Mouse (Mus musculus) adrenal gland, adult 2 months (tissue): ENCODE measurements around the gene Hist1h2af. TPM values are rescaled to one million over a fixed set of nuclear protein-coding genes. Genes with fewer than 3 reads are reported as not detected.
"Not testable (repeated sequence)": the region's sequence is repeated elsewhere in the genome, so short reads cannot be mapped to it uniquely, and the experiment has no call there.

Experiments
- DNase-seq: peaks from one replicate; pipeline ENCODE4 v3.0.0; 2021
- polyA plus RNA-seq: library from polyadenylated mRNA; depleted of rRNA; stranded (reverse); fragments of >200 nt; gene quantifications from 2 replicates; pipeline ENCODE4 v1.2.3, GENCODE M21; 2012
- total RNA-seq, 2 experiments: library from RNA; stranded (reverse); gene quantifications; 2 replicates each; pipeline ENCODE4 v1.2.3; 2021

Gene Hist1h2af
- total and polyA plus RNA-seq, 3 experiments: 17.9 to 66.0 (median 20.0) TPM

DNA sequence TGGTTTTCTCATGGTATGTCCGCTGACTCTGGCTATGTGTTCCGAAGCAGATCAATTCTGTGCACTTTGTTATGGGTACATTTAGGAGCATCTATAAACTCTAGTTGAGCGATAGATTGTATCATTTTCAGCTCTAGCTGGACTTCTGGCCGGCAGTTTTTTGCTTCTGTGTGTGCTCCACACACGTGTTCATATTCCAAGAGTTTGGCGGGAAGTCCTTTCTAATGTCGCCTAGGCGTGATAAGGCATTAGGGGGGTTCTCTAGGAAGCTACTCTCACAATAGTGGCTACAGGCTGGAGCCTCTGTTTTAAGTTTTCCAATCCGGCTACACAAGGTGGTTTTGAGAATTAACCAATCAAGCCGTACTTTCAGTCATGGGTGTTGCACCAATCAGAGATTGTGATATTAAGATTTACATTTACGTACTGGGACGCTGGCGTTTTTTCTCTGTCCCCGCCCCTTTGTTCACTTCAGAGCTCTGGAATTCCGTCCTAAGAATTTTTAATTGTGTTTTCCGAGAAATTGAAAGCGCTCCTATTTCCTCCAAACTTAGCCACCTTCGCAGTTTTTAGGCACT, 22.2 kb downstream of the Hist1h2af start:
- DNase-seq: peak; percentile 84

DNA sequence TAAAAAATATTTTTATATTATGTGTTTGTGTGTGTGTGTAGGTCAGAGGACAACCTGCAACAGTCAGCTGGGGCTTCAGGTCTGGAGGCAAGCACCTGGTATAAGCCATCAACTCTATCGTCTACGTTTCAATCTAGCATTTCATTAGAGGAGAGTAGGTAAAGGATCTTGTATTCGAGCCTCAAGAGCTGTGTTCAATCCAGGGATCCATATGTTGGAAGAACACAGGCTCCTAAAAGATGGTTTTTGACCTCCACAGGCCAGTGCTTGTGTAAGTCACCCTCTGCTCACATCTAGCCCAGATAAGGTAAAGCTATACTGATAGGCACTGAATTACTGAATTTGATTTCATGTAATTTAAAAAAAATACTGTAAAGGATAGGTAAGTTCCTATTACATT, 23.2 kb downstream of the Hist1h2af start:
- no peak for DNase-seq

DNA sequence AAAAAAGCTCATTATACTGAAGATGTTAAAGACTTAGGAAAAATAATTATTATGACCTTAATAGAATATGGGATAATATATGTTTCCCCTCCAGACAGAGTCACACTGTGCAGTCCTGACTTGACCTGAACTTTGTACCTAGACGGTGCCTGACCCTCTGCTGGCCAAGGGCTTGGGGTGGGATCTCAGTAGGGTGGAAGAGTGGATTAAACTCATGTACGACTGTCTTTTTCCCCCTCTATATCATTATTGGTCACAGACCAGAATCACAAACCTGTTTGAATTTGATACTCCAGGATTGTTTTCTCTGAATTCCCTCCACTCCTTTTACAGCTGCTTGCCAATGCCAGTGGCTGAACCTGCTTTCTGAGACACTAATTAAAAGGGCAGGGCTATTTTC, 27.0 kb downstream of the Hist1h2af start:
- not testable (repeated sequence) for DNase-seq

GRCm38 (mm10) chr13:23561531-23561882, 27.8 kb downstream of the Hist1h2af start:
- DNase-seq: not testable (repeated sequence)

GRCm38 (mm10) chr13:23561883-23562659, 28.4 kb downstream of the Hist1h2af start, which contains the start of gene Hist1h3e:
TSS of gene Hist1h3e (minus strand) at chr13:23562369.
- DNase-seq: peak; percentile 94

DNA sequence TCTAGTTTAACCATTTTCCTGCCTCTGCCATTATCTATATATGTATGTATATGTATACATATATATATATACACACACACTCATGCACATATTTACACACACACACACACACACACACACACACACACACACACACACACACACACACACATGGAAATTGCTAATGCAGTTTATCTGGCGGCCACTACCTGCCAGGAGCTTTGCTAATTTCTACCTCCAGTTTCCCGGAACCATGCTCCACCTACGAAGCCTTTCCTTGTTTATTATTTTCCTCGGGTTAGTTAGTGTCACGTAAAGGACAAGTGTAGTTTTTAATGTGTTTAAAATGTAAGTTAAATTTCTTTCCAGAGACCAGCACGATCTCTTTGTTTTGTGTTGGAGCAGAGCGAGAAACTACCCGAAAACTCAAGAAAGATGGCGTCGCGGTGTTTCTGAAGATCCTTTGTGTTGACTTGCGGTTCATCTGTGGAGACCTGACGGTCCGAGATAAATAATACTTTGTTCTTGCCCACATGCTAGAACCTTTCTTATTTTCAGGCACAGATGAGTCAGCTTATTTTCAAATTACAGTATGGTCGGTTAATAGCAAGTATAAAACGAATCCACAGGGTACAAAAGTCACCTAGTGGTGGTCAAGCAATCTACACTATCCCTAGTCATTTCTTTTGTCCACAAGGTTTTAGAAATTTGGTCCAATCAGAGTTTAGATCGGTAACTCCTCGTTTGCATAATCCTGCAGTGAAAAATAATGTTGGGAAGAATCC, 29.2 kb downstream of the Hist1h2af start:
- peak; percentile 41 for DNase-seq

DNA sequence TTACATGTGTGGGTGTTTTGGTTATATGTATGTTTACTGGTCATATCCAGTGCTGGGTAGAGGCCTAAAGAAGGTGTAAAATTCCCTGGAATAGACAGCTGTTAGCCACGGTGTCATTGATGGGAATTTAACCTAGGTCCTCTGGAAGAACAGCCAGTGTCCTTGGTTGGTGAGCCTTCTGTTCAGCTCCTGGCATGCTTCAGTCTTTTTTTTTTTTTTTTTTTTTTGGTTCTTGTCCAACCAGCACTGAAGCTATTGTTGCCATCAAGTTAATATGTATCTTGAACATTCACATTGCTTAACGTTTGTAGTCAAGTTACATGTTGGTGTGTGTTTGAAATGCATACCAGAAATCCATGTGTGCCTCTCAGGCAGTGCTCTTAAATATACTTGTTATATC, 30.8 kb downstream of the Hist1h2af start:
- no peak for DNase-seq

GRCm38 (mm10) chr13:23570261-23571021, 36.7 kb downstream of the Hist1h2af start:
- DNase-seq: not testable (repeated sequence)

GRCm38 (mm10) chr13:23571022-23571503, 37.4 kb downstream of the Hist1h2af start, which contains the start of the genes Hist1h2ae and Hist1h2bg:
TSS of gene Hist1h2ae (minus strand) at chr13:23571220.
TSS of gene Hist1h2bg (plus strand) at chr13:23571396.
- peak; percentile 84 for DNase-seq

- not testable (repeated sequence) for DNase-seq
Observed at GRCm38 (mm10) chr13:23571504-23572217, 38.0 kb downstream of the Hist1h2af start.

- no peak for DNase-seq
Observed at GRCm38 (mm10) chr13:23572218-23573033, 38.7 kb downstream of the Hist1h2af start.

DNA sequence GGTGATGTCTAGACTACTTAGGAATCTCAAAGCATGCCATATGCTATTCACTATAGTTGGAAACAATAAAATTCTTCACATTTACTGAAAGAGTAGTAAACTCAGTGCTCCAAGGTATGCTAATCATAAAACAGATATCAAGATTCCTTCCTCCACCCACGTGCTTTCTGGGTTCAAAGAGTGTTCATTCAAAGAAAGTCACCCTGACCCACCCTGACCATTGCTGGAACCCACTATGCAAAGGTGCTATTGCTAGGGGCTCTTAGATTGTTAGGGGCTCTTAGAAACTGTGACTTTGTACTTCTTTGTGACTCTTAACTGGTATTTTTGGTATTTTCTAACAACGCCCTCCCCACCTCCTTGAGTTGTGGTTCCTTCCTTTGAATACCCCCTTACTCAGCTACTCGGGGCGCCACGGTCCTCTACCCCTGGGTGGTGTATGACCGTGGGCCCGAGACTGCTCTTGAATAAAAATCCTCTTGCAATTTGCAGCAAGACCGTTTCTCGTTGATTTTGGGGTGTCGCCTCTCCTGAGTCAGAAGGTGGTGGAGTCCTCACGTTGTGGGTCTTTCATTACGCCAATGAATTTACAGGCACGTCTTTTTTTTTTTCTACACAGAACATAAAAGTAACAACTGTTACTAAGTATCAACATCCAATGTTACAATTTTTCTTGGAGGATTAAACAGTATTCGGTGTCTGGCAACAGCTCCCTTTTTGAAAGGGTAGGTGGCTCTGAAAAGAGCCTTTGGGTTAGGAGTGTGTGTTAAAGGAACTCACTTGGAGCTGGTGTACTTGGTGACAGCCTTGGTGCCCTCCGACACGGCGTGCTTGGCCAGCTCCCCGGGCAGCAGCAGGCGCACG, 39.6 kb downstream of the Hist1h2af start:
- DNase-seq: not testable (repeated sequence)

GRCm38 (mm10) chr13:23573898-23574524, 40.3 kb downstream of the Hist1h2af start, which contains the start of the genes Hist1h2bf and Hist1h2ad:
TSS of gene Hist1h2bf (minus strand) at chr13:23574196.
TSS of gene Hist1h2ad (plus strand) at chr13:23574381.
- peak; percentile 87 for DNase-seq

DNA sequence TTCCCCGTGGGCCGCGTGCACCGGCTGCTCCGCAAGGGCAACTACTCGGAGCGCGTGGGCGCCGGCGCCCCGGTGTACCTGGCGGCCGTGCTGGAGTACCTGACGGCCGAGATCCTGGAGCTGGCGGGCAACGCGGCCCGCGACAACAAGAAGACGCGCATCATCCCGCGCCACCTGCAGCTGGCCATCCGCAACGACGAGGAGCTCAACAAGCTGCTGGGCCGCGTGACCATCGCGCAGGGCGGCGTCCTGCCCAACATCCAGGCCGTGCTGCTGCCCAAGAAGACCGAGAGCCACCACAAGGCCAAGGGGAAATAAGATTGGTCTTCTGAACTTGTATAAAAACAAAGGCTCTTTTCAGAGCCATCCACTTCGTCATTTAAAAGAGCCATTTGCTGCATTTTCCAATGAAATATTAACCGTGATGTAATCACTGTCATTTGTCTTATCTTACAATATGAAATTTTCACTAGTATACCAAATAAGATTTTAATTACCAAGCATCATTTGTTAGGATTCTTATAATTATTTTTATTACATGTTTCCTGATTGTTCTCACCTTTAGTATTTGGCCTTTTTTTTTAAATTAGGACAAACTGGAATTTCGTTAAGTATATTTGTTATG, 41.0 kb downstream of the Hist1h2af start:
- not testable (repeated sequence) for DNase-seq

GRCm38 (mm10) chr13:23575271-23575851, 41.7 kb downstream of the Hist1h2af start, which contains the start of gene Hist1h3d:
TSS of gene Hist1h3d (plus strand) at chr13:23575763.
- DNase-seq: peak; percentile 57

- DNase-seq: not testable (repeated sequence)
Observed at GRCm38 (mm10) chr13:23575864-23576313, 42.2 kb downstream of the Hist1h2af start.

DNA sequence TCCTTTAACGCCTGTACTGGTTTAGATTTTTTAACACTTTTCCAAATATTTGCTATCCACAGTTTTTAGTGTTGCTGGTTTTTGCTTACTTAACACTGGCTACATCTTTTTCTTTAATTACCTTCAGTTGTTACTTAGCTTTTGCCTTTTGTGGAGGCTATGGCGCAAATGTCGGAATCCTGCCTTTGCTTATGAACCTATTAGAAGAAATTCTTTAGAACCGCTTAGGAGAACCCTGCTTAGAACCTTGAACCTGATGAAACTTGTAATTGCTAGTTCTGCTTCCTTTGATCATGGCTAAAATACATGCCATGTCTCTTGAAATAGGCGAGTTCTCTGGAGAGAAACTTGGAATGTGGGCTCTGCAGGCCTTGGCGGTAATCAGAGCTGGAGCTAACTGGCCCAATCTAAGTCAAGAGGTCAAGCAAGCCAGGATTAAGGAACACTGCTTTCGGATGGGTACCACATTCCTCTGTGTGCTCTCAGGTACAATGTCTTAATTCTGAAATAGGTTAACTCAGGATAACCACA, 42.7 kb downstream of the Hist1h2af start:
- no peak for DNase-seq
